Mouse (Mus musculus): Measurements from ENCODE around the gene Atxn1.

DNA sequence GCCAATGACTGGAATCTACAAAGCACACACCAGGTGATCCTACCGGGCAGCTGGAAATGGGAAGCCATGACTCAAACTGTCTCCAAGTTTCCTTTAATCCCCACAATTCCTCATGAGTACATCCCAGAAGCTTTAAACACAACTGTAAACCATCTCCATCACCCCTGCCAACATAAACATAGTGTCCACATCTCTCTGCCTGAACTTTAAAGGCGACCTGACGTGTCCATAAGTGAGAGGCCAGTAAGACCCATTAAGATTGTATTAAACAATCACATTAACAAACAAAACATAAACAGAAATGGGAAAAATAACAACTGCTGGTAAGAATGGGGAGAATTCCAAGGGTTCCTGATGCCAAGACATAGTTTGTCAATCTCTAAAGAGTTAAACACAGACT lies 385.1 kb downstream of the Atxn1 start:
- TF ChIP-seq EP300 (IDR thresholded peaks at IDR 0.05; ENCODE audit: insufficient read depth, low read depth, low read length) (no peak), POLR2A (IDR thresholded peaks at IDR 0.05; ENCODE audit: insufficient read depth, low read depth, low read length) (no peak)

All from heart, adult 2 months (tissue).